In genomic region chrX:142372393-142372792, GRCm38 (mm10) we compare ENCODE assay signal across 8 mouse cellular contexts. TPM values are rescaled to one million over a fixed set of nuclear protein-coding genes. Genes with fewer than 3 reads are reported as not detected.
DNase-seq lines count a peak whose midpoint lies in the region; ATAC-seq and TF ChIP-seq lines count a peak whose summit lies in the region.

No protein-coding gene starts in this region.

- TF ChIP-seq CTCF in midbrain, postnatal 0 days (IDR thresholded peaks at IDR 0.05): peak; percentile 81
- TF ChIP-seq CTCF in liver, postnatal 0 days (IDR thresholded peaks at IDR 0.05; ENCODE audit: low read depth): peak; percentile 85

- no peak overlapping the region for H3K9ac ChIP-seq in midbrain, postnatal 0 days (replicated peaks; ENCODE audit: low read length, poor library complexity, severe bottlenecking)
- H3K9ac ChIP-seq in liver, postnatal 0 days (replicated peaks): no peak overlapping the region

- no peaks in the 10 kb centered on the region for H3K9me3 ChIP-seq in midbrain, postnatal 0 days (ENCODE audit: low read length)
- H3K9me3 ChIP-seq in midbrain, embryonic 10.5 days (replicated peaks): no peaks in the 10 kb centered on the region
- H3K9me3 ChIP-seq in liver, postnatal 0 days (ENCODE audit: low read length): no peaks in the 10 kb centered on the region

- no peak for ATAC-seq in midbrain, postnatal 0 days (ENCODE audit: low FRiP score)
- no peak for ATAC-seq in liver, postnatal 0 days

- H3K4me1 ChIP-seq in midbrain, postnatal 0 days (ENCODE audit: insufficient read depth, low read length): no peaks in the 10 kb centered on the region
- no peaks in the 10 kb centered on the region for H3K4me1 ChIP-seq in midbrain, embryonic 10.5 days
- no peaks in the 10 kb centered on the region; the same call in 1 of the 2 replicates for H3K4me1 ChIP-seq in liver, postnatal 0 days (ENCODE audit: insufficient read depth)

- H3K4me3 ChIP-seq in midbrain, postnatal 0 days (ENCODE audit: low read depth, low read length): no peak overlapping the region
- H3K4me3 ChIP-seq in midbrain, embryonic 10.5 days: no peak overlapping the region
- H3K4me3 ChIP-seq in liver, postnatal 0 days (ENCODE audit: low read depth, low read length): no peak overlapping the region

- peak; percentile 16 for DNase-seq in adrenal gland, postnatal 25 days
- no peak for DNase-seq in adrenal gland, adult 8-10 months
- DNase-seq in midbrain, postnatal 0 days (ENCODE audit: low spot score): peak; percentile 69
- no peak for DNase-seq in midbrain, embryonic 10.5 days (ENCODE audit: low spot score)
- peak; percentile 32 to 65 for DNase-seq in cerebellum, postnatal 25 days
- peak; percentile 37 for DNase-seq in hindlimb bud, embryonic 11.5 days (ENCODE audit: extremely low spot score, low read depth, low spot score)
- peak; percentile 48 for DNase-seq in liver, postnatal 0 days
- peak; percentile 38 to 73 for DNase-seq in spleen, postnatal 4 days (ENCODE audit: low spot score in 2 of 2)

- H3K4me2 ChIP-seq in midbrain, postnatal 0 days (ENCODE audit: low read depth, low read length, poor library complexity, severe bottlenecking): no peak overlapping the region
- no peak overlapping the region for H3K4me2 ChIP-seq in liver, postnatal 0 days (ENCODE audit: low read depth, low read length)

- H3K36me3 ChIP-seq in midbrain, postnatal 0 days (ENCODE audit: insufficient read depth, low read length): no peaks in the 10 kb centered on the region
- no peaks in the 10 kb centered on the region for H3K36me3 ChIP-seq in midbrain, embryonic 10.5 days
- no peaks in the 10 kb centered on the region for H3K36me3 ChIP-seq in liver, postnatal 0 days (replicated peaks; ENCODE audit: insufficient read depth, low read length)

- no peaks in the 10 kb centered on the region for H3K27me3 ChIP-seq in midbrain, postnatal 0 days (ENCODE audit: insufficient read depth, low read length)
- peaks cover 14% of the 10 kb centered on the region; the same call in 1 of the 2 replicates for H3K27me3 ChIP-seq in midbrain, embryonic 10.5 days (ENCODE audit: low read depth, poor library complexity, severe bottlenecking)
- H3K27me3 ChIP-seq in liver, postnatal 0 days (ENCODE audit: insufficient read depth, low read length): no peaks in the 10 kb centered on the region

- H3K27ac ChIP-seq in midbrain, postnatal 0 days (ENCODE audit: low read depth, low read length): no peak overlapping the region
- H3K27ac ChIP-seq in midbrain, embryonic 10.5 days (replicated peaks): no peak overlapping the region
- H3K27ac ChIP-seq in liver, postnatal 0 days (ENCODE audit: low read depth): no peak overlapping the region

- 20% methylated on average over 3 of the region's 3 CpGs for WGBS in midbrain, postnatal 0 days
- 25% methylated on average over 3 of the region's 3 CpGs for WGBS in midbrain, embryonic 10.5 days
- 12% methylated on average over 3 of the region's 3 CpGs for WGBS in liver, postnatal 0 days (ENCODE audit: insufficient replicate concordance)

- no peak for TF ChIP-seq EP300 in liver, postnatal 0 days (IDR thresholded peaks at IDR 0.05; ENCODE audit: low read depth)

RNA-seq across cellular contexts. Expression of gene Acsl4, which starts 17.9 kb away (rescaled TPM):
- 426 and 439 TPM in 2 replicates for total RNA-seq in adrenal gland, postnatal 25 days (2021)
- 100 to 1,000 TPM; 294 to 489 (median 395) TPM for total RNA-seq in adrenal gland, adult 8-10 months (2022)
- 42.6 and 46.6 TPM in 2 replicates for total RNA-seq in midbrain, postnatal 0 days (2014; rRNA removed)
- polyA plus RNA-seq in midbrain, postnatal 0 days (2015; fragmentation: Nextera tagmentation; extraction: Ambion mirVana): 28.6 and 30.6 TPM in 2 replicates
- polyA plus RNA-seq in midbrain, embryonic 10.5 days (2016; fragmentation: Nextera tagmentation; extraction: Ambion mirVana): 22.0 and 24.3 TPM in 2 replicates
- polyA plus RNA-seq in liver, postnatal 0 days (2015; fragmentation: Nextera tagmentation; extraction: Ambion mirVana): 14.7 and 16.7 TPM in 2 replicates

Comparison
In these comparisons a context has a peak if more than half of its experiments do, and no peak if none do; other contexts are left out.
1. DNase-seq: peak in adrenal gland, postnatal 25 days (single experiment), midbrain, postnatal 0 days (single experiment), cerebellum, postnatal 25 days (2 of 2), hindlimb bud, embryonic 11.5 days (single experiment), liver, postnatal 0 days (single experiment) and spleen, postnatal 4 days (2 of 2); none in adrenal gland, adult 8-10 months (single experiment) and midbrain, embryonic 10.5 days (single experiment).